Mouse (Mus musculus): ENCODE data around the gene Gm38655.
"Not testable (repeated sequence)": the region's sequence is repeated elsewhere in the genome, so short reads cannot be mapped to it uniquely, and the experiment has no call there.

Gm38655 gene

GRCm38 (mm10) chr17:25169706-25170105, 5.6 kb downstream of the Gm38655 start:
- no peak for DNase-seq (ENCODE audit: low spot score in 2 of 2)

DNA sequence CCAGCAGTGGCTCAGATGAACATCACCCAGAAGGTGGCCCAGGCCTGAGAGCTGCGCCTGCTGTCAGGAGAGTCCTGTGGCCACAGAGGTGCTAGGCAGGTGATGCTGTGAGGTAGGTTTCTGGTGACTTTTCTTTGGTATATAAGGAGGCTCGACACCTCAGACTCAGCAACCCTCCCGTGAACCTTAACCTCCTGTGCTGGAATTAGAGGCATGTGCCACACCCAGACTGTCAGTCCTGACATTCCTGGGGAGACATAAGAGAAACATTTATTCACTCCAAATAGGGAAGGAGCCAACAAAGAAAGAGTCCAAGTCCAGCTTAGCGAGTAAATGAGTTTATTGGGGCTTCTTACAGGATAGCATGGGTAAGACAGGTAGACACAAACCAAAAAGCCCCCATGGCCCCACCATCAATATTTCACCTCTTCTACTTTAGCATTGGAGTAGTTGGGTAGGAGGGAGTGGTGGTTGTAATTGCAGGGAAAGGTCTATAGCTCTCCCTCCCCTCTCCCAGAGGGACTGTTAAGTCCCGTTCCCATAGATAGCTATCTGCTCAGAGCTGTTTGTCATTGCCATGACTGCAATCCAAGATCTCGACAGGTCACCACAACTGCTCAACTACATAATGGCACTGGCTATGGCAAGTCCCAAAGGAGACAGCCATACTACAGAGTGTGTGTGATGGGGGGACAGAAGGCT, 9.2 kb downstream of the Gm38655 start:
- DNase-seq (ENCODE audit: low spot score in 2 of 2) = no peak

DNA sequence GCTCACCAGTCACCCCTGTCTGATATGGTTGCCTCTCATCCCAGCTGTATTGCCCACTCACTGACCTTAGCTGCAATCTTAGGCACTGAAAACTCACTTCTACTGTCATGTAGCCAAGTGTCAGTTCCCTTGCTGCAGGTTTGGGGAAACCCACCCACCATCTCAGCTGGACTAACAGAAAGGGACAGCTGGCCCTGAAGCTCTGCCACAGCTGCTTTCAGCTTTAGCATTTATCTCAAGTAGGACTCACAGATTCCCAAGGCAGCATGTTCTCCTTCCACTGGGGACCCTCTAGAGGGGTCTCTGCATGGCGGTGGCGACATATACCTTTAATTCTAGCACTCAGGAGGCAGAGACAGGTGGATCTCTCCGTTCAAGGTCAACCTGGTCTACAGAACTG, 10.5 kb downstream of the Gm38655 start:
- no peak for DNase-seq (ENCODE audit: low spot score in 2 of 2)

- DNase-seq (ENCODE audit: low spot score in 2 of 2) = no peak
Observed at GRCm38 (mm10) chr17:25163387-25163786, 11.9 kb downstream of the Gm38655 start.

GRCm38 (mm10) chr17:25162161-25162560, 13.1 kb downstream of the Gm38655 start, which contains the start of gene Ccdc154:
Ccdc154 (plus strand) TSS chr17:25162461.
- no peak for DNase-seq (ENCODE audit: low spot score in 2 of 2)

- DNase-seq (ENCODE audit: low spot score in 2 of 2) = no peak
Observed at GRCm38 (mm10) chr17:25139960-25140359, 35.3 kb downstream of the Gm38655 start.

DNA sequence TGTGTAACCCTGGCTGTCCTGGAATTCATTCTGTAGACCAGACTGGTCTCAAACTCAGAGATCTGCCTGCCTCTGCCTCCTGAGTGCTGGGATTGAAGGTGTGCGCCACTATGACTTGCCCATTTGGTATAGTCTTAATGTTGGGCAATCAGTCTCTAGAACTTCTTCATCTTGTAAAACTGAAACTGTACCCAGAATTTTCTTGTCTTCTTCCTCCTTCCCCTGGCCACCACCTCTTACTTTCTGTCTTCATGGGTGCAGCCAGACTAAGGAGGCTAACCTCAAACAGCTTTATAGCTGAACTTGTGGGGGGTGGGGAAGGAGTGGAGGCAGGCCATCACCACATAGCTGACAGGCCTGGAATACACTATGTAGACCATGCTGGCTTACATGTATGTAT, 36.5 kb downstream of the Gm38655 start:
- DNase-seq (ENCODE audit: low spot score in 2 of 2) = no peak

DNA sequence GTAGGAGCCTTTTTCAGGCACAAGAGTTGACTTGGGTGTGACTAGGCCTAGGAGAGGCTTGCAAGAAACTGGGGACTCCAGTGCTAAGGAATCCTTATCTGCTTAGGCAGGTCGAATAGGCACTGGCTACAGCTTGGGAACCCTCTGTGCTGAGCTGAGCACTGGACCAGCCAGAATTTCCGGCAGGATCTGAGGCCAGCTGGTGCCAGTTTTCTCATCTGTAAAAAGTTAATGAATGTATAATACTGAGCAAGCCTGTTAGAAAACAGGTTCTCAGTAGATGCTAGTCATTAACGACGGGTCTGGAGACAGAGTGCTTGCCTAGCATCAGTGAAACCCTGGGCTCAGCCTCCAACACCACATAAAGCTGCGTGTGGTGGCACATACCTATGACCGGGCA, 39.6 kb downstream of the Gm38655 start:
- no peak for DNase-seq (ENCODE audit: low spot score in 2 of 2)

DNA sequence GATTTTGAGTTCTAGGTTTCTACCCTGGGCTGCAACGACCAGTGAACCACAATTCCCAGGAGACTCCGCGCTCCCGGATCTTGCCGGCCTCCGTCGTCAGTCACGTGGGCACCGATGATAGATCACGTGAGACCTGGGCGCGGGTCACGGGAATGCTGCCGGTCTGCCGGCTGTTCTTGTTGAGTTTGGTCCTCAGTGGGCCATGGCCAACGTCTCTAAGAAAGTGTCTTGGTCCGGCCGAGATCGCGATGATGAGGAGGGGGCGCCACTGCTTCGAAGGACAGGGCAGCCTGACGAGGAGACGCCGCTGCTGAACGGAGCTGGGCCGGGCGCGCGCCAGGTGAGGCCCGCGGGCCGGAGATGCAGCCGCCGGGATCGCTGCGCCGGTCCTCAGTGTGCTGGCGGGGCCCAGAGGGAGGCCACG, 42.0 kb downstream of the Gm38655 start, which contains the start of gene Clcn7:
Clcn7 (plus strand) TSS at position 117 of the 424 bp plus-strand sequence.
- DNase-seq (ENCODE audit: low spot score in 2 of 2) = peak; percentile 87 to 92

GRCm38 (mm10) chr17:25130060-25130459, 45.2 kb downstream of the Gm38655 start:
- DNase-seq (ENCODE audit: low spot score in 2 of 2) = no peak

- DNase-seq (ENCODE audit: low spot score in 2 of 2) = no peak
Observed at GRCm38 (mm10) chr17:25127681-25128080, 47.6 kb downstream of the Gm38655 start.

GRCm38 (mm10) chr17:25127079-25127478, 48.2 kb downstream of the Gm38655 start:
- no peak for DNase-seq (ENCODE audit: low spot score in 2 of 2)

DNA sequence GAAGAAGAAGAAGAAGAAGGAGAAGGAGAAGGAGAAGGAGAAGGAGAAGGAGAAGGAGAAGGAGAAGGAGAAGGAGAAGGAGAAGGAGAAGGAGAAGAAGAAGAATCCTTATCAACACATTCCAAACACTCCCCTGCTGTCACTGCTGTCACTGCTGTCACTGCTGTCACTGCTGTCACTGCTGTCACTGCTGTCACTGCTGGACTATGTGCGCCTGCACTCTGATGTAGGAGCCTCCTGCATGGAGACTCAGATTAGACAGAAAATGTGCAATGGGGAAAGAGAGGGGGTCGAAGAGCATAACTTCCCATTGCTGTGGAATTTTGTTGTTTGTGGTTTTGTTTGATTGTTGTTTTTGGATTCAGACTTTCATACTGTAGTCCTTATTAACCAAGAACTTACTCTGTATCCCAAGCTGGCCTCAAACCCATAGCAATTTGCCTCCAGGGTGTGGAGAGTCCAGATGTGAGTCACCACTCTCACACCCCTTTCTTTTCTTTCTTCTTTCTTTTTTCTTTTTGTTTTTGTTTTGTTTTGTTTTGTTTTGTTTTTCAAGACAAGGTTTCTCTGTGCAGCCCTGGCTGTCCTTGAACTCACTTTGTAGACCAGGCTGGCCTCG, 49.7 kb downstream of the Gm38655 start:
- not testable (repeated sequence) for DNase-seq (ENCODE audit: low spot score in 2 of 2)

DNA sequence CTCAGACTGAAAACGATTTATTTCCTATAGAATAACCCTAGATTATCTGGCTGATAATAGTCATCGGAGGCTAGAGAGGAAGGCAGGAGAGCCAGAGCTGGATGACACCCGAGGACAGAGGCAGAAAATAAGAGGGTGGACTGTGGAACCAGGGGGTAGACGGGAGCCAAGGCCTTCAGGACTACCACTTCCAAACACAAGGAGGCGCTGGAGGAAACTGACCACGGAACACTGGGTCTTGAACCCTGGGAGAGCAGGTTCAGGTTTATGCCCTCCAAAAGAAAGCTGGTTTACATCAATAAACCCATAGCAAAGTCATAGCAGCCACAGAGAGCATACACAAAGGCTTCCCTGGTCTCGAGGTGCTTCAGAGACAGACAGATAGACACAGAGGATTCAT, 51.3 kb downstream of the Gm38655 start:
- DNase-seq (ENCODE audit: low spot score in 2 of 2) = no peak
